Mouse (Mus musculus) liver, postnatal 0 days (tissue): ENCODE data around the gene Slc16a12.
"Not testable (repeated sequence)": the region's sequence is repeated elsewhere in the genome, so short reads cannot be mapped to it uniquely, and the experiment has no call there.

Experiments
- CTCF ChIP-seq: sonication (generic); IDR thresholded peaks from 2 replicates; pipeline ENCODE4 v1.5.1; 2016; ENCODE audit warnings: antibody characterized with exemption, low read depth
- EP300 ChIP-seq: IDR thresholded peaks from 2 replicates; pipeline ENCODE4 v1.6.1; 2016; ENCODE audit warnings: antibody characterized with exemption, low read depth, mild to moderate bottlenecking

GRCm38 (mm10) chr19:34747969-34748368, 880 bp upstream of the Slc16a12 start:
- not testable (repeated sequence) for TF ChIP-seq CTCF, EP300
